Mouse (Mus musculus) thymus, postnatal 25 days (tissue): ENCODE measurements around the gene Zc3h12d.

ENCODE experiments used
- DNase-seq: peaks from one replicate; pipeline ENCODE4 v3.0.0; 2022

The Zc3h12d gene

GRCm38 (mm10) chr10:7839551-7840352, 7.5 kb downstream of the Zc3h12d start:
- DNase-seq, result peak; percentile 55

GRCm38 (mm10) chr10:7840353-7840733, 8.1 kb downstream of the Zc3h12d start:
- no peak for DNase-seq

GRCm38 (mm10) chr10:7840785-7841184, 8.5 kb downstream of the Zc3h12d start:
- peak; percentile 49 for DNase-seq

- no peak for DNase-seq
These were observed 9.4 kb downstream of the Zc3h12d start for GRCm38 (mm10) chr10:7841571-7842080.

- no peak for DNase-seq
These were observed 10.9 kb downstream of the Zc3h12d start for GRCm38 (mm10) chr10:7843181-7843580.

- peak; percentile 69 for DNase-seq
These were observed 11.9 kb downstream of the Zc3h12d start for GRCm38 (mm10) chr10:7844161-7844560.

- DNase-seq, result no peak
These were observed 12.9 kb downstream of the Zc3h12d start for GRCm38 (mm10) chr10:7845136-7845535.

- DNase-seq, result no peak
These were observed 13.7 kb downstream of the Zc3h12d start for GRCm38 (mm10) chr10:7845991-7846390.

- no peak for DNase-seq
These were observed 14.9 kb downstream of the Zc3h12d start for GRCm38 (mm10) chr10:7847166-7847605.

GRCm38 (mm10) chr10:7851891-7852290, 19.6 kb downstream of the Zc3h12d start:
- no peak for DNase-seq

- DNase-seq, result no peak
These were observed 28.2 kb downstream of the Zc3h12d start for GRCm38 (mm10) chr10:7860494-7860893.

GRCm38 (mm10) chr10:7861259-7861936, 29.1 kb downstream of the Zc3h12d start:
- DNase-seq, result no peak

- no peak for DNase-seq
These were observed 29.8 kb downstream of the Zc3h12d start for GRCm38 (mm10) chr10:7861937-7862657.

GRCm38 (mm10) chr10:7863411-7863810, 31.1 kb downstream of the Zc3h12d start:
- no peak for DNase-seq

- no peak for DNase-seq
These were observed 31.9 kb downstream of the Zc3h12d start for GRCm38 (mm10) chr10:7864184-7864583.

GRCm38 (mm10) chr10:7864806-7865205, 32.5 kb downstream of the Zc3h12d start:
- DNase-seq, result no peak

GRCm38 (mm10) chr10:7866762-7867665, 34.7 kb downstream of the Zc3h12d start:
- peak; percentile 30 for DNase-seq

- DNase-seq, result no peak
These were observed 35.4 kb downstream of the Zc3h12d start for GRCm38 (mm10) chr10:7867666-7868030.

- DNase-seq, result no peak
These were observed 37.5 kb downstream of the Zc3h12d start for GRCm38 (mm10) chr10:7869746-7870145.

GRCm38 (mm10) chr10:7870571-7871315, 38.5 kb downstream of the Zc3h12d start:
- peak; percentile 59 for DNase-seq

- DNase-seq, result no peak
These were observed 39.2 kb downstream of the Zc3h12d start for GRCm38 (mm10) chr10:7871381-7872020.
